Mouse (Mus musculus) CH12.LX (cell line): ENCODE results near the gene Lim2. TPM values are rescaled to one million over a fixed set of nuclear protein-coding genes. Genes with fewer than 3 reads are reported as not detected.

ENCODE experiments used
- DNase-seq: peaks from one replicate; pipeline ENCODE4 v3.0.0-alpha.2; 2013; ENCODE audit errors: extremely low read depth
- H3K27ac ChIP-seq: 2 replicates; pipeline ENCODE4 v1.5.1; 2012; ENCODE audit warnings: low read depth, mild to moderate bottlenecking, control low read depth, moderate library complexity; ENCODE audit not compliant: insufficient read depth
- H3K27me3 ChIP-seq: replicated peaks from 2 replicates; pipeline ENCODE3; 2012; ENCODE audit warnings: inconsistent platforms
- H3K36me3 ChIP-seq, 2 experiments: replicated peaks in 1 of 2; 2 replicates each; pipeline versions ENCODE3 to v1.6.1; 2012; ENCODE audit warnings: inconsistent platforms in 1 of 2, low read length in 1 of 2, mild to moderate bottlenecking in 1 of 2, mixed read lengths in 1 of 2, moderate library complexity in 1 of 2; ENCODE audit not compliant: control insufficient read depth in 1 of 2, insufficient read depth in 1 of 2
- H3K4me1 ChIP-seq, 2 experiments: 2 replicates each; pipeline ENCODE4 v1.6.1; 2012; ENCODE audit warnings: inconsistent platforms in 1 of 2, moderate library complexity in 1 of 2; ENCODE audit not compliant: insufficient read depth in 2 of 2, control insufficient read depth in 1 of 2
- H3K4me2 ChIP-seq: 2 replicates; pipeline ENCODE4 v1.6.1; 2012; ENCODE audit warnings: low read depth, mild to moderate bottlenecking, control low read depth; ENCODE audit not compliant: poor library complexity, insufficient read depth, severe bottlenecking
- H3K4me3 ChIP-seq, 3 experiments: fragments of 150-350 bp in 1 of 3; sonication (generic) in 1 of 3; replicated peaks in 1 of 3; 2 replicates each; pipeline versions ENCODE3 to v1.5.1; 2011 to 2012; ENCODE audit warnings: low read depth in 2 of 3, low read length in 2 of 3, mild to moderate bottlenecking in 2 of 3, moderate library complexity in 2 of 3, control low read depth in 1 of 3, improper control_type of control experiment in 1 of 3, inconsistent platforms in 1 of 3, mixed read lengths in 1 of 3; ENCODE audit not compliant: poor library complexity in 1 of 3
- H3K79me2 ChIP-seq: replicated peaks from 2 replicates; pipeline ENCODE4 v1.6.1; 2012; ENCODE audit warnings: mild to moderate bottlenecking, moderate library complexity; ENCODE audit not compliant: control insufficient read depth, poor library complexity, insufficient read depth, severe bottlenecking; ENCODE audit errors: extremely low read depth
- H3K9ac ChIP-seq: 2 replicates; pipeline ENCODE4 v1.6.1; 2012; ENCODE audit warnings: low read depth, mild to moderate bottlenecking, control low read depth, moderate library complexity; ENCODE audit not compliant: insufficient read depth
- H3K9me3 ChIP-seq: replicated peaks from 2 replicates; pipeline ENCODE3; 2012; ENCODE audit warnings: low read length, inconsistent platforms, mixed read lengths
- CTCF ChIP-seq, 2 experiments: IDR thresholded peaks in 1 of 2; conservative IDR thresholded peaks in 1 of 2; 2 replicates each; pipeline ENCODE4 v1.5.1; 2011 to 2012; ENCODE audit warnings: low read depth in 2 of 2, low read length in 2 of 2, improper control_type of control experiment in 1 of 2, inconsistent platforms in 1 of 2, mild to moderate bottlenecking in 1 of 2, moderate library complexity in 1 of 2
- E2F4 ChIP-seq: IDR thresholded peaks from 2 replicates; pipeline ENCODE4 v1.6.1; 2011; ENCODE audit warnings: low read depth, low read length, improper control_type of control experiment; ENCODE audit not compliant: insufficient replicate concordance
- ELF1 ChIP-seq: IDR thresholded peaks from 2 replicates; pipeline ENCODE4 v1.6.1; 2014; ENCODE audit warnings: low read depth, mild to moderate bottlenecking, inconsistent platforms, low read length, improper control_type of control experiment
- ETS1 ChIP-seq: conservative IDR thresholded peaks from 2 replicates; pipeline ENCODE4 v1.6.1; 2012; ENCODE audit warnings: low read depth, mild to moderate bottlenecking, inconsistent platforms, low read length, improper control_type of control experiment, moderate library complexity
- GABPA ChIP-seq: IDR thresholded peaks from 2 replicates; pipeline ENCODE4 v1.6.1; 2012; ENCODE audit warnings: low read depth, low read length, improper control_type of control experiment, inconsistent platforms; ENCODE audit not compliant: insufficient replicate concordance
- HCFC1 ChIP-seq: IDR thresholded peaks from 2 replicates; pipeline ENCODE4 v1.6.1; 2012; ENCODE audit warnings: low read depth, mild to moderate bottlenecking, inconsistent platforms, low read length, improper control_type of control experiment
- IRF4 ChIP-seq: IDR thresholded peaks from 2 replicates; pipeline ENCODE4 v1.6.1; 2014; ENCODE audit warnings: low read depth, mild to moderate bottlenecking, inconsistent platforms, low read length, improper control_type of control experiment
- JUND ChIP-seq: conservative IDR thresholded peaks from 2 replicates; pipeline ENCODE4 v1.6.1; 2011; ENCODE audit warnings: low read depth, low read length, improper control_type of control experiment
- MAFK ChIP-seq: IDR thresholded peaks from 2 replicates; pipeline ENCODE4 v1.6.1; 2011; ENCODE audit warnings: low read length, improper control_type of control experiment; ENCODE audit not compliant: insufficient replicate concordance
- MAZ ChIP-seq: IDR thresholded peaks from 2 replicates; pipeline ENCODE4 v1.6.1; 2012; ENCODE audit warnings: low read depth, mild to moderate bottlenecking, inconsistent platforms, low read length, improper control_type of control experiment, moderate library complexity
- MEF2A ChIP-seq: IDR thresholded peaks from 2 replicates; pipeline ENCODE4 v1.6.1; 2014; ENCODE audit warnings: low read depth, mild to moderate bottlenecking, inconsistent platforms, low read length, improper control_type of control experiment, borderline replicate concordance
- MXI1 ChIP-seq: IDR thresholded peaks from 2 replicates; pipeline ENCODE4 v1.6.1; 2011; ENCODE audit warnings: mild to moderate bottlenecking, low read depth, low read length, improper control_type of control experiment
- NELFE ChIP-seq: IDR thresholded peaks from 2 replicates; pipeline ENCODE4 v1.6.1; 2011; ENCODE audit warnings: low read depth, low read length, improper control_type of control experiment
- PAX5 ChIP-seq: IDR thresholded peaks from 2 replicates; pipeline ENCODE4 v1.6.1; 2012; ENCODE audit warnings: low read length, inconsistent platforms, mixed read lengths
- SIN3A ChIP-seq: IDR thresholded peaks from 2 replicates; pipeline ENCODE4 v1.6.1; 2012; ENCODE audit warnings: low read length, improper control_type of control experiment, inconsistent platforms
- SMC3 ChIP-seq: IDR thresholded peaks from 2 replicates; pipeline ENCODE4 v1.6.1; 2011; ENCODE audit warnings: low read depth, low read length, improper control_type of control experiment
- TCF12 ChIP-seq: IDR thresholded peaks from 2 replicates; pipeline ENCODE4 v1.6.1; 2014; ENCODE audit warnings: low read depth, mild to moderate bottlenecking, inconsistent platforms, low read length, improper control_type of control experiment
- UBTF ChIP-seq: IDR thresholded peaks from 2 replicates; pipeline ENCODE4 v1.6.1; 2012; ENCODE audit warnings: low read depth, mild to moderate bottlenecking, inconsistent platforms, low read length, improper control_type of control experiment, moderate library complexity
- ZC3H11A ChIP-seq: IDR thresholded peaks from 2 replicates; pipeline ENCODE4 v1.6.1; 2012; ENCODE audit warnings: low read depth, mild to moderate bottlenecking, inconsistent platforms, low read length, improper control_type of control experiment
- ZNF384 ChIP-seq: IDR thresholded peaks from 2 replicates; pipeline ENCODE4 v1.6.1; 2012; ENCODE audit warnings: low read depth, low read length, improper control_type of control experiment, inconsistent platforms
- dilution Hi-C: fragments of 300-500 bp; cut with MboI; formaldehyde crosslinking; loops from 2 replicates; pipeline ENCODE4 v1.14.3; 2020; ENCODE audit warnings: low sequenced_read_pairs; ENCODE audit not compliant: extremely low pct_unique_long_range_greater_than_20kb, extremely low pct_ligation_motif_present
- in situ Hi-C: fragments of 300-500 bp; cut with MboI; formaldehyde crosslinking; loops from 3 replicates; pipeline ENCODE4 v1.14.3; 2019; ENCODE audit warnings: low sequenced_read_pairs, low pct_ligation_motif_present, low pct_unique_long_range_greater_than_20kb, mixed read lengths
- polyA plus RNA-seq: library from polyadenylated mRNA; unstranded; fragments of >175 nt; gene quantifications from 2 replicates; pipeline ENCODE4 v1.2.1, GENCODE M21; 2012; ENCODE audit warnings: low read depth; ENCODE audit not compliant: insufficient read length
- total RNA-seq, 2 experiments: library from RNA; depleted of rRNA; stranded (reverse); fragments of 300-350 nt in 1 of 2; fragments of >200 nt in 1 of 2; gene quantifications; 2 replicates each; pipeline ENCODE4 v1.2.3; 2012 to 2014

The Lim2 gene
- total and polyA plus RNA-seq, 3 experiments: 0.10 TPM; not detected in 2

- TF ChIP-seq IRF4 (no peak), JUND (no peak), TCF12 (no peak), ETS1 (no peak), MXI1 (no peak), ZC3H11A (no peak), MEF2A (no peak)
- Histone ChIP-seq H3K9me3 (peaks cover 7% of the 10 kb centered on the region), H3K27ac (no peak overlapping the region), H3K79me2 (no peaks in the 10 kb centered on the region), H3K4me2 (no peak overlapping the region), H3K27me3 (peaks cover 4% of the 10 kb centered on the region), H3K4me3 (no peak overlapping the region), H3K4me1 (no peaks in the 10 kb centered on the region; a peak in 1 of 4 replicates), H3K36me3 (no peaks in the 10 kb centered on the region), H3K9ac (no peak overlapping the region)
- DNase-seq: no peak
- dilution Hi-C loops: no loop called here
- in situ Hi-C loops: no loop called here
These were observed 5.4 kb downstream of the Lim2 start for GRCm38 (mm10) chr7:43432891-43433290.

- H3K4me1 ChIP-seq: peaks cover 3 to 18% of the 10 kb centered on the region in 2 experiments
- no peak overlapping the region for H3K27ac ChIP-seq
- H3K27me3 ChIP-seq: peaks cover 4% of the 10 kb centered on the region
- H3K4me2 ChIP-seq: no peak overlapping the region
- in situ Hi-C loops: no loop called here
- dilution Hi-C loops: no loop called here
- no peak overlapping the region for H3K4me3 ChIP-seq
- H3K36me3 ChIP-seq: no peaks in the 10 kb centered on the region
- no peaks in the 10 kb centered on the region for H3K79me2 ChIP-seq
- H3K9ac ChIP-seq: no peak overlapping the region
- DNase-seq: no peak
- H3K9me3 ChIP-seq: peaks cover 7% of the 10 kb centered on the region
- TF ChIP-seq TCF12 (no peak), ELF1 (no peak), GABPA (no peak), JUND (no peak), MEF2A (no peak), SMC3 (no peak), PAX5 (no peak), HCFC1 (no peak), CTCF (conservative IDR thresholded peaks at IDR 0.05 in 1 of 2, IDR thresholded peaks at IDR 0.05 in 1 of 2; ENCODE audit: low read depth in 2 of 2, low read length in 2 of 2) (no peak), SIN3A (no peak), E2F4 (no peak), ZNF384 (no peak), MAZ (no peak), NELFE (no peak), UBTF (no peak), MAFK (no peak)
- TF ChIP-seq, all 38 proteins: peak for 0
These were observed 7.2 kb downstream of the Lim2 start for GRCm38 (mm10) chr7:43434676-43435075.
